Mouse (Mus musculus) CH12F3 (cell line): Measurements from ENCODE around the gene Mpl.

Source experiments
- in situ Hi-C: fragments of 300-500 bp; cut with MboI; formaldehyde crosslinking; loops from 2 replicates; pipeline ENCODE4 v1.14.3; 2020; ENCODE audit warnings: low sequenced_read_pairs

The Mpl gene

DNA sequence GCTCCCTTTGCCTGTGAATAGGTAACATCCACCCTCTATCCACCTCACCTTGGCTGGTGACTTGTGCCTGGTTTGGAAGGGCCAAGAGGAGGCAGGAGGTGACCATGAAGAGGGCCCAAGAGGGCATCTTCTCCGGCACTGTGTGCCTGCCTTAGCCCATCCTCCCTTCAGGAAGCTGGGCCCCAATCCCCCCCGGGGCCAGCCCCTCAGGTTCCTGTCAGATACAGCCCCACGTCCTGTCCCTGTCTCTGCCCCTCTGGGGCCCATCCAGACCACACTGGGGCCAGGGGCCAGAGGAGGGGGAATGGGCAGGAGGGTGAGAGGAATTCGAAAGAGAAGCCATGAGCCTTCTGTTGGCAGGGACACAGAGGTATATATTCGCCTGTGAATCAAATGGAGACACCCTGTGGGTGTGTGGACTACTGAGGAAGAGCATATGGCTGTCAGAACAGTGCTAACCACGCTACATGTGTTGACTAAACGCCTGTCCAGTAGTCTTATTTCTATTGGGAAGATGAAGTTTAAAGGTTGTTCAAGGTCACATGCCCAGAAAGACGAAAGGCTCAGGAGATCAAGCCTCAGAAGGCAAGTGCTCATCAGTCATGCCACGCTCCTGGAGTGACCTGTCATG lies at the start of gene Mpl:
TSS of gene Mpl (minus strand) at position 169 of the 631 bp plus-strand sequence.
- in situ Hi-C loops, result no loop called here

GRCm38 (mm10) chr4:118505551-118505950 lies 48.2 kb upstream of the Mpl start:
- in situ Hi-C loops, result no loop called here

GRCm38 (mm10) chr4:118500792-118501191 lies 43.5 kb upstream of the Mpl start:
- in situ Hi-C loops, result no loop called here

GRCm38 (mm10) chr4:118500171-118500724 lies 42.9 kb upstream of the Mpl start:
- in situ Hi-C loops, result no loop called here

DNA sequence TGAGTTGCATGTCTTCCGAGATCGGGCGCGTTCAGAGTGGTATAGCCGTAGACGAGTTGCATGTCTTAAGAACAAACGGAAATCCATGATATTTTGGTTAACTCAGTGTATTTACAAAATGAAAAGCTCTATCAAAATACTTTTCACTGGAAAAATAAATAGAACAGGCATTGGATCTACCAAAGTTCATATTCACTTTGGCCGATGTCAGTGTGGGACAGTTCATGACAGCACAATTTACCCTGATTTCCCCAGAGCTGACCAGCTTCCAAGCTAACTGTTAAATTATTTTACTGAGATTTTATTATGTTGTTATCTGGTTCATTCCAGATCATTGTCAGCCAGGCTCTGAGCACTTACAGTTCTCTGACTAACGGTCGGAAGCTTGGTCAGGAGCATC lies 33.1 kb upstream of the Mpl start:
- in situ Hi-C loops, result no loop called here

DNA sequence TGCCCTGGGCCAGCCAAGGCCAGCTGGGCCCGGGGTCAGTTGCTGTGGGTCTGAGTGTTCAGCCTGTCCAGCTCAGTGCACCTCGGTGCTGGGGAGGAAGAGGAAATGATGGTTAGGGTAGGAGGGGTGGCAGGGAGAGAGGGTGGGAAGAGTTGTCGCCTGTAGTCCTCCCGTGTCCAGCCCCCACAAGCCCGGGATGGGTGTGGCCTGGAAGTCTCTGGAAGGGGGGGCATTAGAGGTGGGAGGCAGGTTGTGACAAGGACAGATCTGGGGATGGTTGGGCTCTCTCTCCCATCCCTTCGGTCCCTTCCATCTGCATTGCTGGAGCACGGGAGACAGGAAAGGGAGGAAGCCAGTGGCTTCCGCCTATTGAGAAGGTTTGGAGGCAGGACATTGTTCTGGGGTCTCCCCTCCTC lies 32.4 kb upstream of the Mpl start, which contains the start of gene Tie1:
TSS of gene Tie1 (minus strand) at position 345 of the 416 bp plus-strand sequence.
- in situ Hi-C loops, result no loop called here

GRCm38 (mm10) chr4:118476773-118477530 lies 19.6 kb upstream of the Mpl start:
- in situ Hi-C loops, result no loop called here

- in situ Hi-C loops, result no loop called here
Observed at GRCm38 (mm10) chr4:118472687-118473086, 15.4 kb upstream of the Mpl start.

- in situ Hi-C loops, result no loop called here
Observed at GRCm38 (mm10) chr4:118471281-118471680, 14.0 kb upstream of the Mpl start.

DNA sequence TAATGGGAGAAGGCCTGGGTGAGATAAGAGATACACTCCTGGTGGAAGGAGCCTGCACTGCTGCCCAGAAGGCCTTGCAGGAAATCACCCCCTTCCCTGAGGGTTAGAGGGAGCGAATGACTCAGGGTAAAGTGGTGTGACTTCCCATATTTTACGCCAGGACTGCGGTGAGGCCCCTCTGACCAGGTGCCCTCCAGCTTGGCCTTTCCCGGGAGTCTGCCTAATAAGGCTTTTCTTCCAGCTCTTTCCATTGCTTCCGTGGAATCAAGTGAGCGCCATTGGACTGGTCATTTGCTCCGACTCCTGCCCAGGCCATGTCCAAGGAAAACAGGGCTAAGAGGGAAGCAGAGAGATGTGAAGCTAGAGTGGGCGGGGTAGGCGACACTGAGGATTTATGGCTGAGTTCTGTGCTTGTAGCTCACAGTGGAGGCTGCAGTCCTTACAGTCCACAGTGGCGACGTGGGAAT lies 8.4 kb upstream of the Mpl start:
- in situ Hi-C loops, result no loop called here

- in situ Hi-C loops, result no loop called here
Observed at GRCm38 (mm10) chr4:118464956-118465355, 7.6 kb upstream of the Mpl start.

- in situ Hi-C loops, result no loop called here
Observed at GRCm38 (mm10) chr4:118446415-118447153, 10.7 kb downstream of the Mpl start.

- in situ Hi-C loops, result no loop called here
Observed at GRCm38 (mm10) chr4:118445781-118446414, 11.4 kb downstream of the Mpl start.

GRCm38 (mm10) chr4:118445088-118445487 lies 12.2 kb downstream of the Mpl start:
- in situ Hi-C loops, result no loop called here

DNA sequence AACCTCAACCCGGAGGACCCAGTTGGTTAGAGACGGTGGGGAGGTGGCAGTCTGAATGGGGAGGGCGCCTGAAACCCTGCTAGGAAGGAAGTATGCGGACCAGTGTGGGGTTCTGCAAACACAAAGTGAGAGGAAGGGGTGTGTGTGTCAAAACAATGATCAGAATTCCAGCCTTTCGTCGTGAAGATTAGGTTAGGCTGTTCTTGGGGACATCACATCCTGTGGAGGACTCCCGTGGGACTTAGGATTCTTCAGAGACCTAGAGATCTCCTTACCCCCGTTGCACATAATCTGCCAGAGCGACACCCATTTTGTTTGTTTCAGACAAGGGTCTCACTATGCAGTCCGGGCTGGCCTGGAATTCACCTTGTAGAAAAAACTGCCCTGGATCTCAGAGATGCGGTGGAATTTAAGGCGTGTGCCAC lies 19.5 kb downstream of the Mpl start:
- in situ Hi-C loops, result no loop called here

GRCm38 (mm10) chr4:118436820-118437603 lies 20.3 kb downstream of the Mpl start, which contains the start of gene Cdc20:
Gene Cdc20, minus strand, starts transcription at chr4:118437352.
- in situ Hi-C loops, result no loop called here

DNA sequence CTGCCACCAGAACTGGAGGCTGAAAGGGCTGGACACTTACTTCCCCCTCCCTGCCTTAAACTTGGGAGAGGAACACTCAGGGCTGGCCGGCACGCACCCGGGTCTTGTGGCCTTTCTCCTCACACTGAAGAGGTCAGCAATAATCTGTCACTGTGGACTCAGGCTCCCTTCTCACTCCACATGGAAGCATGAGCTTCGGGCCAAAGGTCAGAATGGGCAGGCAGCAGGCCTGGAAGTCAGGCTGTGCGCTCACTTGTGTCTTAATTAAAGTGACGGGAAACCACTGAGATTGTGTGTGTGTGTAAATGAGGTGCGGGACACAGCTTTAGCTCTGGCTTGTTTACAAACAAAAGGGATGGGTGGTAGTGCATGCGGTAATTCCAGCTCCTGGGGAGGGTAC lies 25.0 kb downstream of the Mpl start:
- in situ Hi-C loops, result no loop called here

- in situ Hi-C loops, result no loop called here
Observed at GRCm38 (mm10) chr4:118429215-118429895, 28.0 kb downstream of the Mpl start.

DNA sequence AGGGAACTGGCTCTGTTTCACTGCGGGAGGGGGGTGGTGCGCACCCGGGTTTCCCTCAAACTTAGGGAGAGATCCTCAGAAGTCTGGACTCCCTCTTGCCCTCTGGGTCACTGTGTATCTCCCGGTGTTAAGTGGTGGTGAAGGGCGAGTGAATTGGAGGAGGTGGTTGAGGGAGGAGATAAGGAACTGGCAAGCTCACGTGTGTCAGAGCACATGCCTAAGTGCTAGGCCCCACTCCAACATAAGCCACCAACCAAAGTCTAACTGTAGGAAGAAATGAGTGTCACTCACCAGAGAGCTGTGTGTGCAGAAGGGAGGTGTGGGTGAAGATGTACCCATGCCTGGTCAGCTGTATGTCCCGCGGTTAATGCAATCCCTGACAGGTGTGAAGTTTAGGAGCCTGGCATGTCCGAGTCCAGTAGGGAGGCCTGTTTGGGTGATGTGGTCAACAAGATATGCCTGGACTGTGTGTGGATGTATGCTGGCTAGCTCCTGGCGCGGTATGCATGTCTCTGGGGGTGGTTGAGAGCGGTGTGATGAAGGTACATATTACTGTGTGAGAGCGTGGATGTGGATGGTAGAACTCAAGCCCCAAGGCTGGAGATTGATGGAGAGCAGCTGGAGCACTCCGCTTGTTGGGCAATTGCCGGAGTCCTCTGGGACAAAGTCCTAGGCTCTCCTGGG lies 28.6 kb downstream of the Mpl start:
- in situ Hi-C loops, result no loop called here
